ENCODE assay signal across 12 mouse cellular contexts in the genomic region with DNA sequence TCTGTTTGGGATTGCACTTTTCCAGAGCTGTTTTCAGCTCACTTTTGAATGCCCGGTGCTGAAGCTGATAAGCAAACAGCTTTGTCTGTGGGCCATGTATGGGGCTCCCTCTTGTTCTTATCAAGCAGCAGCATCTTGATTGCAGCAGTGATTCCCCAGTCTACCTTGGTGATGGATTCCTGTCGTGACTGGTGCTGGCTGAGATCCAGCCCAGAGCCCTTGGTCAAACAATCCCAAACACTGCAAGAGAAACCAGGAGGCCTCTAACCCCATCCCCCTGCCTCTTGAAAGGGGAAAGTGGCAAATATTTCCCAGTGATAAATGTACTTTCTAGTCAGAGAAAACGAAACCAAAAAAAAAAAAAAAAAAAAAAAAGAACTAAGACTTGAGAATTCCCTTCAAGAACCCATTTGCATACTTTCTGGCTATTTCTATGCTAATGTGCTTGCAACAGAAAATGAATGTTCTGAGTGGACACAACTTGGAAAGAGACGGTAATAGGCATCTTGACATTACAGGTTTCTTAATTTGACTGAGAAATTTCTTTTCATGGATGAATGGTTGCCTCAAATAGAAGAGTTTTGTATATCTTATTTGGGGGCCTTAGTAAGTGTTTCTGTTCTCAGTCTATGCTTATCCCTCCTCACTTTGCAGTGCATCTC. TPM values are rescaled to one million over a fixed set of nuclear protein-coding genes. Genes with fewer than 3 reads are reported as not detected.
A peak's percentile ranks its signal among the peaks of the same experiment; 100 is the strongest.
DNase-seq lines count a peak whose midpoint lies in the region; ATAC-seq lines count a peak whose summit lies in the region.
"Had no signal": no experiment of that assay in that cellular context is flagged by ENCODE, and none has a peak within 500 bp of the region (broad histone marks: within the 10 kb centered on the region; RNA-seq: fewer than 3 reads in every experiment).

No protein-coding gene starts in this region.

- peaks cover 9% of the 10 kb centered on the region for H3K4me1 ChIP-seq in heart, embryonic 16.5 days (ENCODE audit: control insufficient read depth, insufficient read depth, low read length)
- H3K4me1 ChIP-seq: limb, embryonic 13.5 days; midbrain, embryonic 12.5 days had no signal

- no peaks in the 10 kb centered on the region for H3K36me3 ChIP-seq in heart, embryonic 16.5 days (ENCODE audit: control insufficient read depth, insufficient read depth)
- H3K36me3 ChIP-seq: limb, embryonic 13.5 days; midbrain, embryonic 12.5 days had no signal

- no peak for ATAC-seq in heart, embryonic 16.5 days (replicated peaks; ENCODE audit: extremely low read depth, insufficient read depth, low FRiP score)

- intact Hi-C loops in heart, postnatal 14 days (cut with DNase I): no loop called here
- intact Hi-C loops in heart, postnatal 36 days (cut with DNase I): no loop called here

- 0 out of 2 replicates have a peak overlapping the region, but pooled peaks have one; percentile 4 for H3K4me2 ChIP-seq in heart, embryonic 16.5 days (ENCODE audit: low read depth, low read length)
- H3K4me2 ChIP-seq: limb, embryonic 13.5 days; midbrain, embryonic 12.5 days had no signal

- no peak overlapping the region for H3K4me3 ChIP-seq in heart, embryonic 16.5 days (ENCODE audit: low read length)
- H3K4me3 ChIP-seq: layer of hippocampus, adult 2 months; limb, embryonic 13.5 days; midbrain, embryonic 12.5 days had no signal

- no peak for DNase-seq in heart, postnatal 14 days
- DNase-seq in 416B (ENCODE audit: low read depth): peak; percentile 8
- peak; percentile 66 for DNase-seq in adrenal gland, postnatal 14 days
- peak; percentile 14 for DNase-seq in kidney, postnatal 14 days
- DNase-seq in thymus, postnatal 25 days: no peak
- no peak for DNase-seq in left cerebral cortex, adult 8-10 months (ENCODE audit: low spot score in 2 of 2)
- no peak for DNase-seq in heart, postnatal 36 days
- DNase-seq: heart, postnatal 4 days had no signal

- H3K27me3 ChIP-seq in heart, embryonic 16.5 days (ENCODE audit: control insufficient read depth, insufficient read depth, low read length): no peaks in the 10 kb centered on the region
- H3K27me3 ChIP-seq: limb, embryonic 13.5 days; midbrain, embryonic 12.5 days had no signal

- no peak overlapping the region for H3K27ac ChIP-seq in heart, embryonic 16.5 days (ENCODE audit: low read length)
- H3K27ac ChIP-seq: layer of hippocampus, adult 2 months; limb, embryonic 13.5 days; midbrain, embryonic 12.5 days had no signal

- no peaks in the 10 kb centered on the region for H3K9me3 ChIP-seq in heart, embryonic 16.5 days (replicated peaks; ENCODE audit: control insufficient read depth, low read length)
- H3K9me3 ChIP-seq: limb, embryonic 13.5 days; midbrain, embryonic 12.5 days had no signal

- H3K9ac ChIP-seq in heart, embryonic 16.5 days (ENCODE audit: low read length): no peak overlapping the region
- H3K9ac ChIP-seq: limb, embryonic 13.5 days; midbrain, embryonic 12.5 days had no signal

- WGBS in heart, embryonic 16.5 days: 19% methylated on average over 4 of the region's 4 CpGs

RNA-seq across cellular contexts. Expression of a gene that starts 40.0 kb away (rescaled TPM):
- polyA plus RNA-seq in heart, embryonic 16.5 days (2015; fragmentation: Nextera tagmentation; extraction: Ambion mirVana): 12.2 and 12.6 TPM in 2 replicates
- 10 to 100 TPM; 51.3 to 53.6 TPM for total RNA-seq in heart, postnatal 14 days (2021)
- total RNA-seq in adrenal gland, postnatal 14 days (2021): 189 and 216 TPM in 2 replicates
- 10 to 100 TPM in 1 of 4 experiments, 1 to 10 TPM in 3; 7.7 to 10.1 (median 9.5) TPM for total RNA-seq in left cerebral cortex, adult 8-10 months (2022)
- total RNA-seq in heart, postnatal 36 days (2021): 10 to 100 TPM; 66.8 to 78.2 TPM

Comparison
In these comparisons a context has a peak if more than half of its experiments do, and no peak if none do; other contexts are left out.
1. DNase-seq: peak in 416B (single experiment), adrenal gland, postnatal 14 days (single experiment) and kidney, postnatal 14 days (single experiment); none in heart, postnatal 14 days (0 of 2), thymus, postnatal 25 days (single experiment), left cerebral cortex, adult 8-10 months (0 of 2) and heart, postnatal 36 days (0 of 2).
2. RNA of a gene that starts 40.0 kb away (total RNA-seq): 189 to 216 TPM in adrenal gland, postnatal 14 days, 66.8 to 78.2 TPM in heart, postnatal 36 days and 51.3 to 53.6 TPM in heart, postnatal 14 days; 7.7 to 10.1 TPM in left cerebral cortex, adult 8-10 months; every median in the first group is over 4 times any median in the second.